Mouse (Mus musculus): ENCODE measurements at regions not wholly inside any gene's neighbourhood (a gene's known extent, or its start where the extent isn't known, plus 50 kb on each side); places are given as distances from the start of the nearest gene placed in this dataset.

DNA sequence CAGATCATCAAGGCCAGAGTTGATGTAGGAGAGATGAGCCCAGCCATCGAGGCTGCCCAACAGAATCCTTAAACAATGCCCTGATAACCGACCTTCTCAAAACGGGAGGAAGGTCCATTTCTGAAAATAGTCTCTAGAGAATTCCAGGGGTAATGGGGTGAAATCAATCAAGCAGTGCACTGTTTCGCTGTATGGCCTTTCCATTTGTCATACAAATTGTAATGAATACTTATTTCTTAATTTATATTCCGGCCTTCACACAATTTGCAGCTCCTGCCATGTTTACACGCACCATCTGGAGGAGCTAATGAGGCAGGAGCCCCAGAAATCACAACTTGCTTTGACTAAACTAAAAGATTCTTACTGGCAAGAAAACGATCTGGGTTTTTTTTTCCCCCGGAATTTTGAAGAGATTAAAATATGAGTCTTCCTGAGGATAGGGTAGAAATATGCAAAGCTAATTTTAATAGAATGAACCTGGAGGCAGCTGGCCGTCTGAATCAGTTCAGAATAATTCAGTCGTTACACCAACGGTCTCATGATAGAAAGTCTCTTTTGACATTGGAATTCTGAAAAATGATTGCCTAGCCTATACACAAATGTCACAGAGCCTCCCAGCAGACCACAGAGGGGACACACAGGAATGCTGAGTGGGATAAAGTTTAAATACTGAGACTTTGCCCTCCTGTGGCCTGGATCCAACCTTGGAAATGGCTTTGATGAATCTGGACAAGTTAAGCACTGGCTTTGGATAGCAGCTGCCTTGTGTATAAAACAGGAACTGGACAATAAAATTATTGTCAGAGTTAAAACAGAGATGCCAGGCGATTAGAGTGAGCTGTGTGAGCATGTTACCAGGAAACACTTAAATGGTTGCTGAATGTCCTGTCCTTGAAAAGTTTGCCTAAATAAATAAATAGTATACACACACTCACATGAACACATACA lies 115.0 kb upstream of the Frem1 start:
- DNase-seq (ENCODE audit: low read depth, low spot score) (no peak), ATAC-seq (no peak)
- H3K27me3 ChIP-seq: no peaks in the 10 kb centered on the region
- TF ChIP-seq CTCF (IDR thresholded peaks at IDR 0.05): no peak
- in situ Hi-C loops (cut with MboI; ENCODE audit: low pct_unique_long_range_greater_than_20kb): no loop called here
- ChIA-PET CTCF (interaction anchor here (0.8 to 2.4 kb wide), 4 partner anchors 12 to 32 kb away, joined by 3 to 12 read pairs (median 4); no protein-coding TSS in a partner anchor), POLR2A (no interaction called here)

DNA sequence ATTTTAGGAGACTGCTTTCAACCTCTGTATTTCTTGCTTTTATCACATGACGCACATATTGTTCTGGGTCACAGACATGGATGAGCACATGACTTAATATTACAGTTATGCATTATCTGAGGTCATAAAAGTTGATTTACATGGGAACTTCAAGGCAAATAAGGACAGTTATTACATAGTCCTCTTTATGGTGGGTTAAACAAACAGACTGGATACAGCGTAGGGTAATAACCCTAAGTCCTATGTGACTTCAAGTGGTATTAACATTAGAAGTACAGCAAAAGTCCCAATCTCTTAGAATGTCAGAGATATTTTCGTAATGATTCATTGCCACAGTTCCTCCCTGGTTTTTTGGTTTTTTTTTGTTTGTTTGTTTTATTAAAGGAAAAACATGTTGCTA lies 94.6 kb upstream of the Frem1 start:
- TF ChIP-seq CTCF (IDR thresholded peaks at IDR 0.05): no peak
- DNase-seq (ENCODE audit: low read depth, low spot score): no peak
- ATAC-seq: no peak
- ChIA-PET POLR2A (no interaction called here), CTCF (no interaction called here)
- in situ Hi-C loops (cut with MboI; ENCODE audit: low pct_unique_long_range_greater_than_20kb): loop anchor here (5.0 kb wide), 1 partner anchor 36 kb away; no protein-coding TSS in a partner anchor
- no peaks in the 10 kb centered on the region for H3K27me3 ChIP-seq

DNA sequence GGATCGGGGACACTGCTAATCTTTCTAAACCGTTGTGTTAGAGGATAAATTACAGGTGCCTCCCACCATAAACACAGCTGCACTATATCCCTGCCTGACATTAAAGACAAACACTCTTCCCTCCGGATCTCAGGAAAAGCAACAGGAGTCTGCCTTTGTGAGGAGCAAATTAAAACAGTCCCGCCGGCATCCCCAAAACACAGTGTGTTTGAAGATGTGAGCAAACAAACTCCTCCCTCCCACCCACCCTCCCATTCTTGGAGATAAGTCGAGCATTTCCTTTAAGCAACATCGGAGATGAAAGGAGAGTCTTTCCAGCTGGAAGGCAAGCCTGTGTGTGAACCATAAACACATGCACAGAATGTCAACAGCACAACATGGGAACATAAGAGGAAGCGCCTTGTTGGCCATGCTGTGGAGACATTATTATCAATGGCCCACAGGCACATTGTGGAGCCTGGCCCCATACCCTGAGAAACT lies 93.6 kb upstream of the Frem1 start:
- no peaks in the 10 kb centered on the region for H3K27me3 ChIP-seq
- in situ Hi-C loops (cut with MboI; ENCODE audit: low pct_unique_long_range_greater_than_20kb): loop anchor here (5.0 kb wide), 1 partner anchor 37 kb away; no protein-coding TSS in a partner anchor
- TF ChIP-seq CTCF (IDR thresholded peaks at IDR 0.05): no peak
- ChIA-PET POLR2A (no interaction called here), CTCF (no interaction called here)
- ATAC-seq (no peak), DNase-seq (ENCODE audit: low read depth, low spot score) (no peak)

DNA sequence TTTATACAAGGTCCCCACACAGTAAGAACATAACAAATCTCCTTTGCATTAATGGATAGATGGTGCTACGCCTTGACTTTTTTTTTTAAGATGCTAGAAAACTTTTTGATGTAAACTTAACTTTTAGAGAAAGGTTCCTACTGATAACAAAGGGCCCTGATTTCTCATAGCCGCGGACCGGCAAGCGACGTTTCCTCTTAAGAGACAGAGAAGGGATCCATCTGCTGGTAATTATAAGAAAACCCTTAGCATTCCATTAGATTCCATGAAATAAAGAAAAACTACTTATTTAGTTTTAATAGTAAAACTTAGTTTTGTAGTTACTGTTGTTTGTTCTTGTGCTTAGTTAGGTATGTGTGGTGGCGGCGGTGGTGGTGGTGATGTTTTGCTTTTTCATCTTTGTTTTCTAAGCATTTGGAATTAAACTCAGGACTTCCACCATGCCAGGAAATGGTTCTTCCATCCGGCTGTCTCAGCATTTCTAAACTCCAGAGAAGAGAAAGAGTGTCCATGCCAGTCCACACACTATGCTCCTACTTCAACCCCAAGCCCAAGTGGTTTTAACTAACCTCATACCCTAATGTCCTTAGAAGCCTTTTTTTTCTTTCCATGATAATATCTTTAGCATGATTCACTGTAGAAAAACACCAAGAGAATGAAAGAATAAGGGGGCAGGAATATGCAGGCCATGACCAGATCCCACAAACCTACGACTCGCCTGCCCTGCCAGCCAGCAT lies 92.8 kb upstream of the Frem1 start:
- in situ Hi-C loops (cut with MboI; ENCODE audit: low pct_unique_long_range_greater_than_20kb): loop anchor here (5.0 kb wide), 1 partner anchor 37 kb away; no protein-coding TSS in a partner anchor
- TF ChIP-seq CTCF (IDR thresholded peaks at IDR 0.05): no peak
- ChIA-PET POLR2A (no interaction called here), CTCF (no interaction called here)
- peak; percentile 54 for ATAC-seq
- no peak for DNase-seq (ENCODE audit: low read depth, low spot score)
- no peaks in the 10 kb centered on the region for H3K27me3 ChIP-seq

DNA sequence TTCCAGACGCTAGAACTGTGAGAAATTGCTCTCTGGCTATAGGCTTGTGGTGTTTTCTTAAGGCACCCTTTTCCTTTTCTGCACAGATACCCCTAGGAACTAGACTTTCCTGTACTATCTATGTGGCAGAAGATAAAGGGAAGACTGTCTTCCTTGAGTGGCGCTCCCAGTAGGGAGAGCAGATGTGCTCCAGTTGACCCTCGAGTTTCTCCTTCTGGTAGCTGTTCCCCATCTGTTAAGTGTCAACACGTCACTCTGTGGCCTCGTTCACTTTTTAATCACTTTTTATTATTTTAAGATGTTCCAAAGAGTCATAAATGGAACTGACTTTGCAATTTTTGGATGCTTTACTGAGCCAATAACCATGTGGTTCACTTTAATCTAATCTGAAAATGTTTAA lies 89.6 kb upstream of the Frem1 start:
- in situ Hi-C loops (cut with MboI; ENCODE audit: low pct_unique_long_range_greater_than_20kb): no loop called here
- ChIA-PET CTCF (no interaction called here), POLR2A (no interaction called here)
- no peaks in the 10 kb centered on the region for H3K27me3 ChIP-seq
- TF ChIP-seq CTCF (IDR thresholded peaks at IDR 0.05): no peak
- ATAC-seq (no peak), DNase-seq (ENCODE audit: low read depth, low spot score) (no peak)

DNA sequence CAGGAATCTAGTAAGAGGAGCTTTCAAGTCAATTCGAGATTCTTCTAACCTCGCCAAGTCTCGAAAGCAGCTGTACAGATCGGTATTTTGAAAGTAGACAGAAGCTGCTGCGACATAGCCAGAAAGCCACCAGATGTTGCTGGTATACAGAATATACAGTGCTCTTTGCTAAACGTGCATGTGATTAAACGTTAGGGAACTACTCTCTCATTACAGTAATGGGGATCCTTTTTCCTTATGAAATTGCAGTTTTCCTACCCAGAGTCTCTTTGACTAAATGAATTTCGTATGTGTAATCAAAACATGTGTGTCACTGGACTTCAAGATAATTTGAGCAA lies 70.5 kb upstream of the Frem1 start:
- TF ChIP-seq CTCF (IDR thresholded peaks at IDR 0.05): no peak
- POLR2A ChIA-PET: no interaction called here
- H3K27me3 ChIP-seq: no peaks in the 10 kb centered on the region
- CTCF ChIA-PET: no interaction called here
- DNase-seq (ENCODE audit: low read depth, low spot score): no peak
- in situ Hi-C loops (cut with MboI; ENCODE audit: low pct_unique_long_range_greater_than_20kb): no loop called here
- ATAC-seq: no peak

DNA sequence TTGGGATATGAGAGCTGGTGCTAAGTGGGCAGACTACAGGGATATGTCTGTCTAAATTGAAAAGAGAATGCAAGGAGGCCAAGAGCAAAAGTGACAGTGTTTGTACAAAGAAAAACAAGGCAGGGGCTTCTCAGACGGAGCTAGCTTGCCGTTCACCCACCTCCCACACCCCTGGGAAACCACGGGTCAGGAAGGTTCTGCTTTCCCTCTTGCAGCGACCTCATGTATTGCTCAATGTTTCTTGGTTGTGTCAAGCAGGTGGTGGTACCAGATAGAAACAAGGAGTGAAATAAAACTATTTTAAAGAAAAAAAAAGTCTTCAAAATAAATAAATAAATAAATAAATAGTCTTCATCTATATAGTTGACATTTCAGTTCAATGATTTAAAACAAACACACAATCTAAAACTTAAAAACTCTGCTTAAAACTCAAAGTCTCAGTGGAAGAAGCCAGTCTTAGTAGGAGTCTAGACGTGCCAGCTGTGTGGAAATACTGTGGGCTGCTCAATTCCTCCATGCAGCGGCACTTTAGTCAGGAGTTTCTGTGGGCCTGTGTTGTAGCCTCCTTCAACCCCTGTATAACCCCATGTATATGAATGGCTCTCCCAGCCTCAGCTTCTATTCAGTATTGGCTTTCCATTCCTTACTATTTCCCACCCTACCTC lies 70.0 kb upstream of the Frem1 start:
- CTCF ChIA-PET: no interaction called here
- no peak for TF ChIP-seq CTCF (IDR thresholded peaks at IDR 0.05)
- in situ Hi-C loops (cut with MboI; ENCODE audit: low pct_unique_long_range_greater_than_20kb): no loop called here
- POLR2A ChIA-PET: no interaction called here
- no peak for ATAC-seq
- DNase-seq (ENCODE audit: low read depth, low spot score): no peak
- H3K27me3 ChIP-seq: no peaks in the 10 kb centered on the region

DNA sequence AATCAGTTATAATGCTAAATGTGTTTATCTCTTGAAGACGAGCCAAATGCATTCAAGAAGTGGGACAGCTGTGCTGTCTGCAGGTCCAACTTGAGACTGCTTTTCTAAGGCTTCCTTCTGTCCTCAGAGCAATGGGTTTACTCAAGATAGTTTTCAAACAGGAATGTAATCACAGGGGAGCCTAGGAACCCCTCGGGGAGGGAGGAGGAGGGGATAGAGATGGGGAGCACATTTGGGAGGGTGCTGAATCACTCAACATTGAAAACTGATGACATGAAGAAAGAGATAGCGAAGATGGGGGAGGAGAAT lies 56.5 kb upstream of the Frem1 start:
- TF ChIP-seq CTCF (IDR thresholded peaks at IDR 0.05): no peak
- in situ Hi-C loops (cut with MboI; ENCODE audit: low pct_unique_long_range_greater_than_20kb): no loop called here

DNA sequence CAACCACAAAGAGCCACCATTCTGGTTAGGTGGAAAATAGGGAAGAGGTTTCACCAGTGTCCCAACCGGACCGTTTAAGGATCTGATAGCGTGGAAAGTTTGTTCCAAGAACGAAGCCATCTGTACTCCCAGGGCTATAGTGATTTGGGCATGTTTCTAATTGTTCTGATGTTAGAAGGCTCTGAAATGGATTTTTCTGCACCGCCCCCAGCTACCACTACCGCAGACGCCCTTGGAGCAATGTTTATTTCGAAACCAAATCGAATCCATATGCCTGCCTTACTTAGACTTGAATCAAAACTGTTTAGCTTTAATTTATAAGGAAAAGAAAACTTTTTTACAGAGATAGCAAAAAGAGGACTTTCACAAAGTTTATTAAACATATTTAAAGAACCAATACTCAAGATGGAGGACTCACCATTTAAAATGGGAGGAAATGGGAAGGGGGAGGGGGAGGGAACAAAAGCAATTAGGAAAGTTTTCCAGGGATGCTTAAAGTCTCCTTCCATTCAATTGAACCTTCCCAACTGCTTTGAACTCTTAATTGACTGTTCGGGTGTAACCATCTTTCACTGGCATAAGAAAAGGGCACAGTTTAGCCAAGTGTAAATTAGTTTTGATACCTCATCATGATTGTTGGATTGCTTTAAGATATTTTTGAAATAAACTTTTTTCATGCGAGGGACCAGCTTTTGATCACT lies 56.0 kb upstream of the Frem1 start:
- CTCF ChIA-PET: no interaction called here
- POLR2A ChIA-PET: interaction anchor here (0.7 kb wide), 1 partner anchor 403 kb away, joined by 5 read pairs; no protein-coding TSS in a partner anchor
- ATAC-seq (no peak), DNase-seq (ENCODE audit: low read depth, low spot score) (no peak)
- peaks cover 5% of the 10 kb centered on the region for H3K27me3 ChIP-seq
- TF ChIP-seq CTCF (IDR thresholded peaks at IDR 0.05): no peak
- in situ Hi-C loops (cut with MboI; ENCODE audit: low pct_unique_long_range_greater_than_20kb): no loop called here

More for the DNA sequence above, 56.5 kb upstream of the Frem1 start:
- ChIA-PET POLR2A (no interaction called here), CTCF (no interaction called here)
- peaks cover 5% of the 10 kb centered on the region for H3K27me3 ChIP-seq
- DNase-seq (ENCODE audit: low read depth, low spot score) (no peak), ATAC-seq (no peak)

DNA sequence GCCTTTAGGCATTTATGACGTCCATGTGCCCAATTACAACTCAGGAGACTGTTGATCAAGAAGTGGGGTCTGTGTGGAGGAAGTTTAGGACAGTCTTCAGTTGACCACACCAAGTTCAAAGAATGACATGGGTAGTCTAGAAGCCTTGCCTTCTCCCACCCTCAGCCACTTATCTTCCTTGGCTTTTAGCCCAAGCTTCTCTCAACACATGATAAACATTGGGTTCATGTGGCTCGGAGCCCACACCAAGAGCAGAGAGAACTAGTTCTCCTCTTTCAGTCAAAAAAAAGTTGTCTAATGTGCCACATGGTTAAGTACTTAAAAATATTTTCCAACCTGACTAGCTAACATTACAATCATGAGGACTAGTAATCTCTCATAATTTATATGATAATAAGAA lies 55.0 kb upstream of the Frem1 start:
- TF ChIP-seq CTCF (IDR thresholded peaks at IDR 0.05): no peak
- ATAC-seq (no peak), DNase-seq (ENCODE audit: low read depth, low spot score) (no peak)
- H3K27me3 ChIP-seq: peaks cover 5% of the 10 kb centered on the region
- CTCF ChIA-PET: no interaction called here
- POLR2A ChIA-PET: no interaction called here
- in situ Hi-C loops (cut with MboI; ENCODE audit: low pct_unique_long_range_greater_than_20kb): no loop called here
